Mouse (Mus musculus): ENCODE results near the gene Stag2. TPM values are rescaled to one million over a fixed set of nuclear protein-coding genes. Genes with fewer than 3 reads are reported as not detected.

Stag2 gene
- polyA plus RNA-seq, 1 experiment from 2014 or later = 42.7 TPM

- Histone ChIP-seq H3K4me3 (peak overlapping the region; percentile 81), H3K9me3 (replicated peaks) (0 out of 2 replicates have a peak, but pooled peaks cover 3% of the 10 kb centered on the region), H3K9ac (peak overlapping the region; percentile 98), H3K36me3 (no peaks in the 10 kb centered on the region), H3K27ac (ENCODE audit: poor library complexity, severe bottlenecking) (peak overlapping the region; percentile 100), H3K27me3 (replicated peaks) (no peaks in the 10 kb centered on the region), H3K4me2 (peak overlapping the region; percentile 55), H3K4me1 (replicated peaks) (0 out of 2 replicates have a peak, but pooled peaks cover 7% of the 10 kb centered on the region)
- ATAC-seq (ENCODE audit: insufficient number of reproducible peaks, low FRiP score) = peak; percentile 74
- WGBS = 18% methylated on average over 20 of the region's 40 CpGs
Observed at GRCm38 (mm10) chrX:42150346-42151023, 1.4 kb downstream of the Stag2 start.

GRCm38 (mm10) chrX:42151024-42151754 is 2.1 kb downstream of the Stag2 start:
- Histone ChIP-seq H3K9ac (peak overlapping the region; percentile 75), H3K27me3 (replicated peaks) (no peaks in the 10 kb centered on the region), H3K27ac (ENCODE audit: poor library complexity, severe bottlenecking) (peak overlapping the region; percentile 100), H3K4me2 (peak overlapping the region; percentile 60), H3K36me3 (no peaks in the 10 kb centered on the region), H3K4me1 (replicated peaks) (0 out of 2 replicates have a peak, but pooled peaks cover 7% of the 10 kb centered on the region), H3K4me3 (peak overlapping the region; percentile 81), H3K9me3 (replicated peaks) (0 out of 2 replicates have a peak, but pooled peaks cover 3% of the 10 kb centered on the region)
- ATAC-seq (ENCODE audit: insufficient number of reproducible peaks, low FRiP score) = no peak
- whole genome bisulfite sequencing = 9% methylated on average over 25 of the region's 25 CpGs

- H3K4me2 ChIP-seq = peak overlapping the region; percentile 60
- 0 out of 2 replicates have a peak, but pooled peaks cover 3% of the 10 kb centered on the region for H3K9me3 ChIP-seq (replicated peaks)
- H3K27ac ChIP-seq (ENCODE audit: poor library complexity, severe bottlenecking) = peak overlapping the region; percentile 100
- H3K4me3 ChIP-seq = peak overlapping the region; percentile 81
- H3K36me3 ChIP-seq = no peaks in the 10 kb centered on the region
- 0 out of 2 replicates have a peak, but pooled peaks cover 7% of the 10 kb centered on the region for H3K4me1 ChIP-seq (replicated peaks)
- ATAC-seq (ENCODE audit: insufficient number of reproducible peaks, low FRiP score) = peak; percentile 76
- peak overlapping the region; percentile 75 for H3K9ac ChIP-seq
- no peaks in the 10 kb centered on the region for H3K27me3 ChIP-seq (replicated peaks)
- 7% methylated on average over 17 of the region's 17 CpGs for WGBS
Observed at GRCm38 (mm10) chrX:42151903-42152369, 2.8 kb downstream of the Stag2 start.

- H3K27ac ChIP-seq (ENCODE audit: poor library complexity, severe bottlenecking) = peak overlapping the region; percentile 54; the same call in 1 of the 2 replicates
- 15% methylated on average over 4 of the region's 4 CpGs for WGBS
- no peaks in the 10 kb centered on the region for H3K27me3 ChIP-seq (replicated peaks)
Observed at GRCm38 (mm10) chrX:42153056-42153455, 3.9 kb downstream of the Stag2 start.

GRCm38 (mm10) chrX:42165455-42165854 is 16.3 kb downstream of the Stag2 start:
- no peaks in the 10 kb centered on the region for H3K4me1 ChIP-seq (replicated peaks)

More at GRCm38 (mm10) chrX:42153056-42153455, 3.9 kb downstream of the Stag2 start:
- Histone ChIP-seq H3K9me3 (replicated peaks) (0 out of 2 replicates have a peak, but pooled peaks cover 3% of the 10 kb centered on the region), H3K4me3 (peak overlapping the region; percentile 81), H3K36me3 (no peaks in the 10 kb centered on the region), H3K4me1 (replicated peaks) (0 out of 2 replicates have a peak, but pooled peaks cover 5% of the 10 kb centered on the region), H3K9ac (peak overlapping the region; percentile 60), H3K4me2 (peak overlapping the region; percentile 66)
- ATAC-seq (ENCODE audit: insufficient number of reproducible peaks, low FRiP score) = no peak

GRCm38 (mm10) chrX:42170811-42171210 is 21.7 kb downstream of the Stag2 start:
- H3K36me3 ChIP-seq = peaks cover 4% of the 10 kb centered on the region; the same call in 1 of the 2 replicates
- H3K9ac ChIP-seq = no peak overlapping the region
- H3K27me3 ChIP-seq (replicated peaks) = no peaks in the 10 kb centered on the region
- H3K4me3 ChIP-seq = no peak overlapping the region
- no peak overlapping the region for H3K27ac ChIP-seq (ENCODE audit: poor library complexity, severe bottlenecking)
- no peak overlapping the region for H3K4me2 ChIP-seq
- ATAC-seq (ENCODE audit: insufficient number of reproducible peaks, low FRiP score) = no peak
- H3K9me3 ChIP-seq (replicated peaks) = no peaks in the 10 kb centered on the region
- 90% methylated on average over 5 of the region's 5 CpGs for WGBS
- H3K4me1 ChIP-seq (replicated peaks) = no peaks in the 10 kb centered on the region

More at GRCm38 (mm10) chrX:42165455-42165854, 16.3 kb downstream of the Stag2 start:
- ATAC-seq (ENCODE audit: insufficient number of reproducible peaks, low FRiP score) = no peak
- WGBS = 71% methylated on average over 1 of the region's 1 CpGs
- H3K27me3 ChIP-seq (replicated peaks) = no peaks in the 10 kb centered on the region
- no peak overlapping the region for H3K4me3 ChIP-seq
- no peaks in the 10 kb centered on the region for H3K9me3 ChIP-seq (replicated peaks)
- no peak overlapping the region for H3K9ac ChIP-seq
- H3K4me2 ChIP-seq = no peak overlapping the region
- H3K27ac ChIP-seq (ENCODE audit: poor library complexity, severe bottlenecking) = no peak overlapping the region
- no peaks in the 10 kb centered on the region for H3K36me3 ChIP-seq

- Histone ChIP-seq H3K27me3 (replicated peaks) (no peaks in the 10 kb centered on the region), H3K9ac (no peak overlapping the region), H3K4me2 (no peak overlapping the region), H3K4me3 (no peak overlapping the region), H3K4me1 (replicated peaks) (0 out of 2 replicates have a peak, but pooled peaks cover 5% of the 10 kb centered on the region), H3K36me3 (no peaks in the 10 kb centered on the region), H3K27ac (ENCODE audit: poor library complexity, severe bottlenecking) (no peak overlapping the region), H3K9me3 (replicated peaks) (no peaks in the 10 kb centered on the region)
- 61% methylated on average over 3 of the region's 3 CpGs for WGBS
- no peak for ATAC-seq (ENCODE audit: insufficient number of reproducible peaks, low FRiP score)
Observed at GRCm38 (mm10) chrX:42187590-42187989, 38.5 kb downstream of the Stag2 start.

- no peak for ATAC-seq (ENCODE audit: insufficient number of reproducible peaks, low FRiP score)
- H3K9me3 ChIP-seq (replicated peaks) = no peaks in the 10 kb centered on the region
- 74% methylated on average over 2 of the region's 2 CpGs for WGBS
Observed at GRCm38 (mm10) chrX:42188825-42189426, 39.8 kb downstream of the Stag2 start.

GRCm38 (mm10) chrX:42194608-42195007 is 45.5 kb downstream of the Stag2 start:
- no peaks in the 10 kb centered on the region for H3K9me3 ChIP-seq (replicated peaks)

More at GRCm38 (mm10) chrX:42188825-42189426, 39.8 kb downstream of the Stag2 start:
- Histone ChIP-seq H3K9ac (no peak overlapping the region), H3K4me2 (no peak overlapping the region), H3K4me3 (no peak overlapping the region), H3K27me3 (replicated peaks) (no peaks in the 10 kb centered on the region), H3K36me3 (no peaks in the 10 kb centered on the region), H3K27ac (ENCODE audit: poor library complexity, severe bottlenecking) (no peak overlapping the region), H3K4me1 (replicated peaks) (0 out of 2 replicates have a peak, but pooled peaks cover 5% of the 10 kb centered on the region)

GRCm38 (mm10) chrX:42202482-42202881 is 53.4 kb downstream of the Stag2 start:
- Histone ChIP-seq H3K27me3 (replicated peaks) (no peaks in the 10 kb centered on the region), H3K9ac (no peak overlapping the region), H3K27ac (ENCODE audit: poor library complexity, severe bottlenecking) (no peak overlapping the region), H3K36me3 (peaks cover 4% of the 10 kb centered on the region; the same call in 1 of the 2 replicates), H3K4me1 (replicated peaks) (no peaks in the 10 kb centered on the region), H3K4me3 (no peak overlapping the region), H3K9me3 (replicated peaks) (no peaks in the 10 kb centered on the region), H3K4me2 (no peak overlapping the region)
- WGBS = 84% methylated on average over 4 of the region's 4 CpGs
- ATAC-seq (ENCODE audit: insufficient number of reproducible peaks, low FRiP score) = no peak

More at GRCm38 (mm10) chrX:42194608-42195007, 45.5 kb downstream of the Stag2 start:
- Histone ChIP-seq H3K9ac (no peak overlapping the region), H3K27ac (ENCODE audit: poor library complexity, severe bottlenecking) (no peak overlapping the region), H3K4me3 (no peak overlapping the region), H3K36me3 (no peaks in the 10 kb centered on the region), H3K4me2 (no peak overlapping the region), H3K27me3 (replicated peaks) (no peaks in the 10 kb centered on the region), H3K4me1 (replicated peaks) (0 out of 2 replicates have a peak, but pooled peaks cover 3% of the 10 kb centered on the region)
- 76% methylated on average over 3 of the region's 3 CpGs for WGBS
- ATAC-seq (ENCODE audit: insufficient number of reproducible peaks, low FRiP score) = no peak

Data from heart, embryonic 12.5 days (tissue).